Mouse (Mus musculus) Patski (cell line): Measurements from ENCODE around the gene Epn2. TPM values are rescaled to one million over a fixed set of nuclear protein-coding genes. Genes with fewer than 3 reads are reported as not detected.

ENCODE experiments used
- ATAC-seq: fragments of 100-300 bp; one replicate; pipeline ENCODE4 v1.8.0; 2021
- CTCF ChIA-PET: fragments of 350-600 bp; sonication (Branson Sonifier 250); formaldehyde crosslinking; loops from one replicate; lab custom pipeline; 2022; ENCODE audit warnings: inconsistent platforms; lab: Charles Lee
- POLR2A ChIA-PET: fragments of 350-600 bp; sonication (Branson Sonifier 250); formaldehyde crosslinking; loops from one replicate; lab custom pipeline; 2022; ENCODE audit warnings: antibody characterized with exemption, inconsistent platforms; lab: Charles Lee
- DNase-seq: peaks from one replicate; pipeline ENCODE4 v3.0.0-alpha.2; 2011; ENCODE audit warnings: low read depth, low spot score
- H3K27me3 ChIP-seq: fragments of 371-371 bp; one replicate; pipeline ENCODE4 v1.5.1; 2021
- CTCF ChIP-seq: fragments of 100-300 bp; IDR thresholded peaks from one replicate; pipeline ENCODE4 v1.5.1; 2021
- in situ Hi-C: fragments of 300-500 bp; cut with MboI; formaldehyde crosslinking; loops from 3 replicates; pipeline ENCODE4 v1.11.1; 2018; ENCODE audit warnings: low pct_unique_long_range_greater_than_20kb, mixed read lengths
- polyA plus RNA-seq: library from polyadenylated mRNA; unstranded; gene quantifications from one replicate; pipeline ENCODE4 v1.2.3, GENCODE M21; 2021

Gene Epn2
- polyA plus RNA-seq, 1 experiment from 2014 or later = 84.4 TPM

- ChIA-PET CTCF (interaction anchor here (1.0 kb wide), 1 partner anchor 80 kb away, joined by 5 read pairs; no protein-coding TSS in a partner anchor), POLR2A (no interaction called here)
- in situ Hi-C loops = no loop called here
- no peak for DNase-seq
- H3K27me3 ChIP-seq = no peaks in the 10 kb centered on the region
- TF ChIP-seq CTCF = no peak
- no peak for ATAC-seq
Observed at GRCm38 (mm10) chr11:61497490-61497889, 82.0 kb downstream of the Epn2 start.

- H3K27me3 ChIP-seq = no peaks in the 10 kb centered on the region
- DNase-seq (no peak), ATAC-seq (no peak)
- ChIA-PET POLR2A (interaction anchor here (1.3 kb wide), 1 partner anchor 16 kb away, joined by 3 read pairs; no protein-coding TSS in a partner anchor), CTCF (interaction anchor here (0.8 to 3.2 kb wide), 3 partner anchors 9 to 79 kb away, joined by 3 to 19 read pairs (median 5); partner anchors contain the start of gene B9d1)
- in situ Hi-C loops = no loop called here
- no peak for TF ChIP-seq CTCF
Observed at GRCm38 (mm10) chr11:61495528-61495927, 84.0 kb downstream of the Epn2 start.

- no peaks in the 10 kb centered on the region for H3K27me3 ChIP-seq
- ATAC-seq = peak; percentile 85
- in situ Hi-C loops = no loop called here
- no peak for TF ChIP-seq CTCF
- POLR2A ChIA-PET = interaction anchor here (1.0 to 1.3 kb wide), 2 partner anchors 15 to 59 kb away, joined by 3 read pairs; no protein-coding TSS in a partner anchor
- CTCF ChIA-PET = interaction anchor here (0.6 to 3.2 kb wide), 4 partner anchors 10 to 114 kb away, joined by 3 to 19 read pairs (median 6); partner anchors contain the start of gene B9d1
- peak; percentile 88 for DNase-seq
Observed at GRCm38 (mm10) chr11:61494129-61494997, 85.1 kb downstream of the Epn2 start, which contains the start of gene Mapk7. Mapk7 (minus strand) TSS chr11:61494406.

- ChIA-PET CTCF (interaction anchor here (2.3 to 3.2 kb wide), 2 partner anchors 11 to 76 kb away, joined by 9 to 19 read pairs; partner anchors contain the start of gene B9d1), POLR2A (interaction anchor here (0.9 to 1.0 kb wide), 2 partner anchors 11 to 58 kb away, joined by 3 read pairs; partner anchors contain the start of gene B9d1)
- in situ Hi-C loops = no loop called here
- DNase-seq (no peak), ATAC-seq (peak; percentile 41)
- no peaks in the 10 kb centered on the region for H3K27me3 ChIP-seq
- TF ChIP-seq CTCF = no peak
Observed at GRCm38 (mm10) chr11:61493525-61494128, 85.9 kb downstream of the Epn2 start.

GRCm38 (mm10) chr11:61492749-61493401 is 86.6 kb downstream of the Epn2 start:
- TF ChIP-seq CTCF = no peak
- CTCF ChIA-PET = interaction anchor here (0.9 to 3.2 kb wide), 3 partner anchors 12 to 75 kb away, joined by 4 to 19 read pairs (median 9); partner anchors contain the start of gene B9d1
- no peaks in the 10 kb centered on the region for H3K27me3 ChIP-seq
- DNase-seq (no peak), ATAC-seq (no peak)
- in situ Hi-C loops = no loop called here
- POLR2A ChIA-PET = interaction anchor here (0.9 kb wide), 1 partner anchor 12 kb away, joined by 3 read pairs; the partner anchor contains the start of gene B9d1

- H3K27me3 ChIP-seq = no peaks in the 10 kb centered on the region
- in situ Hi-C loops = no loop called here
- CTCF ChIA-PET = interaction anchor here (1.4 kb wide), 1 partner anchor 14 kb away, joined by 5 read pairs; the partner anchor contains the start of gene B9d1
- POLR2A ChIA-PET = no interaction called here
- DNase-seq (no peak), ATAC-seq (no peak)
- no peak for TF ChIP-seq CTCF
Observed at GRCm38 (mm10) chr11:61490944-61491520, 88.5 kb downstream of the Epn2 start.

GRCm38 (mm10) chr11:61489874-61490273 is 89.6 kb downstream of the Epn2 start:
- ChIA-PET POLR2A (no interaction called here), CTCF (no interaction called here)
- in situ Hi-C loops = no loop called here
- no peak for ATAC-seq
- no peaks in the 10 kb centered on the region for H3K27me3 ChIP-seq
- DNase-seq = no peak
- TF ChIP-seq CTCF = no peak

GRCm38 (mm10) chr11:61489085-61489484 is 90.4 kb downstream of the Epn2 start:
- in situ Hi-C loops = no loop called here
- POLR2A ChIA-PET = no interaction called here
- TF ChIP-seq CTCF = no peak

GRCm38 (mm10) chr11:61487936-61488335 is 91.6 kb downstream of the Epn2 start:
- CTCF ChIA-PET = interaction anchor here (1.6 kb wide), 1 partner anchor 17 kb away, joined by 3 read pairs; the partner anchor contains the start of gene B9d1
- POLR2A ChIA-PET = no interaction called here
- ATAC-seq (no peak), DNase-seq (no peak)
- TF ChIP-seq CTCF = no peak
- in situ Hi-C loops = no loop called here
- H3K27me3 ChIP-seq = no peaks in the 10 kb centered on the region

More at GRCm38 (mm10) chr11:61489085-61489484, 90.4 kb downstream of the Epn2 start:
- CTCF ChIA-PET = no interaction called here
- no peak for DNase-seq
- no peak for ATAC-seq
- H3K27me3 ChIP-seq = no peaks in the 10 kb centered on the region
